Mouse (Mus musculus) testis, adult 2 months (tissue): Measurements from ENCODE around the gene Onecut3. TPM values are rescaled to one million over a fixed set of nuclear protein-coding genes. Genes with fewer than 3 reads are reported as not detected.
A peak's percentile ranks its signal among the peaks of the same experiment; 100 is the strongest.

Experiments
- H3K27ac ChIP-seq: fragments of 200-500 bp; 2 replicates; pipeline ENCODE4 v1.5.1; 2012; ENCODE audit warnings: low read depth, low read length; ENCODE audit not compliant: control insufficient read depth, insufficient read depth
- H3K27me3 ChIP-seq: fragments of 200-500 bp; 2 replicates; pipeline ENCODE4 v1.6.1; 2012; ENCODE audit warnings: mild to moderate bottlenecking, low read length, moderate library complexity; ENCODE audit not compliant: control insufficient read depth, insufficient read depth
- H3K36me3 ChIP-seq: fragments of 200-500 bp; 2 replicates; pipeline ENCODE4 v1.6.1; 2012; ENCODE audit warnings: mild to moderate bottlenecking, low read length; ENCODE audit not compliant: control insufficient read depth, insufficient read depth
- H3K4me1 ChIP-seq: fragments of 200-500 bp; 2 replicates; pipeline ENCODE4 v1.6.1; 2012; ENCODE audit warnings: low read length; ENCODE audit not compliant: control insufficient read depth, insufficient read depth
- H3K4me3 ChIP-seq: fragments of 200-500 bp; 2 replicates; pipeline ENCODE4 v1.5.1; 2012; ENCODE audit warnings: low read depth, mild to moderate bottlenecking, low read length, moderate library complexity, mixed read lengths; ENCODE audit not compliant: control insufficient read depth
- CTCF ChIP-seq: fragments of 200-500 bp; IDR thresholded peaks from 2 replicates; pipeline ENCODE4 v1.5.1; 2012; ENCODE audit warnings: low read depth, mild to moderate bottlenecking, inconsistent platforms, low read length, moderate library complexity; ENCODE audit not compliant: control insufficient read depth, insufficient read depth, insufficient replicate concordance
- POLR2A ChIP-seq: fragments of 200-500 bp; IDR thresholded peaks from 2 replicates; pipeline ENCODE4 v1.6.1; 2012; ENCODE audit warnings: low read depth, mild to moderate bottlenecking, inconsistent platforms, low read length, moderate library complexity; ENCODE audit not compliant: control insufficient read depth
- polyA plus RNA-seq: library from polyadenylated mRNA; depleted of rRNA; stranded (reverse); fragments of >200 nt; gene quantifications from 2 replicates; pipeline ENCODE4 v1.2.3, GENCODE M21; 2012

Gene Onecut3
- polyA plus RNA-seq, 1 experiment: 0.52 TPM

- Histone ChIP-seq H3K4me1 (peaks cover 5% of the 10 kb centered on the region), H3K36me3 (no peaks in the 10 kb centered on the region), H3K27ac (no peak overlapping the region), H3K4me3 (no peak overlapping the region), H3K27me3 (no peaks in the 10 kb centered on the region)
- TF ChIP-seq POLR2A: no peak
- TF ChIP-seq CTCF: no peak
These were observed 35.4 kb upstream of the Onecut3 start for GRCm38 (mm10) chr10:80459236-80459635.

- peaks cover 7% of the 10 kb centered on the region for H3K4me1 ChIP-seq
- H3K4me3 ChIP-seq: no peak overlapping the region
- no peaks in the 10 kb centered on the region for H3K27me3 ChIP-seq
- no peaks in the 10 kb centered on the region for H3K36me3 ChIP-seq
- H3K27ac ChIP-seq: no peak overlapping the region
- TF ChIP-seq CTCF: no peak
- no peak for TF ChIP-seq POLR2A
These were observed 35.0 kb upstream of the Onecut3 start for GRCm38 (mm10) chr10:80459671-80460070.

- H3K4me1 ChIP-seq: peaks cover 8% of the 10 kb centered on the region
- no peaks in the 10 kb centered on the region for H3K27me3 ChIP-seq
- H3K36me3 ChIP-seq: no peaks in the 10 kb centered on the region
- H3K27ac ChIP-seq: no peak overlapping the region
- no peak overlapping the region for H3K4me3 ChIP-seq
- TF ChIP-seq POLR2A: no peak
- no peak for TF ChIP-seq CTCF
These were observed 34.3 kb upstream of the Onecut3 start for GRCm38 (mm10) chr10:80460324-80460723.

- Histone ChIP-seq H3K27me3 (no peaks in the 10 kb centered on the region), H3K36me3 (no peaks in the 10 kb centered on the region), H3K4me3 (no peak overlapping the region), H3K27ac (no peak overlapping the region), H3K4me1 (peaks cover 8% of the 10 kb centered on the region)
- TF ChIP-seq CTCF (no peak), POLR2A (no peak)
These were observed 33.3 kb upstream of the Onecut3 start for GRCm38 (mm10) chr10:80461346-80461745.

GRCm38 (mm10) chr10:80464381-80465035, 30.1 kb upstream of the Onecut3 start:
- Histone ChIP-seq H3K36me3 (no peaks in the 10 kb centered on the region), H3K4me1 (peaks cover 8% of the 10 kb centered on the region), H3K27ac (no peak overlapping the region), H3K4me3 (no peak overlapping the region), H3K27me3 (no peaks in the 10 kb centered on the region)
- TF ChIP-seq POLR2A: no peak
- no peak for TF ChIP-seq CTCF

GRCm38 (mm10) chr10:80465066-80465465, 29.6 kb upstream of the Onecut3 start:
- Histone ChIP-seq H3K36me3 (no peaks in the 10 kb centered on the region), H3K27ac (no peak overlapping the region), H3K4me1 (peaks cover 8% of the 10 kb centered on the region), H3K27me3 (no peaks in the 10 kb centered on the region), H3K4me3 (no peak overlapping the region)
- TF ChIP-seq CTCF (no peak), POLR2A (no peak)

GRCm38 (mm10) chr10:80475290-80475959, 19.2 kb upstream of the Onecut3 start:
- peak overlapping the region; percentile 97 for H3K4me3 ChIP-seq
- H3K27ac ChIP-seq: peak overlapping the region; percentile 86
- TF ChIP-seq POLR2A (peak; percentile 66; the same call in 1 of the 2 replicates), CTCF (no peak)
- peaks cover 11% of the 10 kb centered on the region for H3K4me1 ChIP-seq
- no peaks in the 10 kb centered on the region for H3K27me3 ChIP-seq
- H3K36me3 ChIP-seq: no peaks in the 10 kb centered on the region

- no peaks in the 10 kb centered on the region for H3K27me3 ChIP-seq
- no peak overlapping the region for H3K27ac ChIP-seq
- TF ChIP-seq POLR2A: no peak
- H3K4me3 ChIP-seq: no peak overlapping the region
- peaks cover 11% of the 10 kb centered on the region for H3K4me1 ChIP-seq
- H3K36me3 ChIP-seq: no peaks in the 10 kb centered on the region
These were observed 16.1 kb upstream of the Onecut3 start for GRCm38 (mm10) chr10:80478531-80478930.
